Mouse (Mus musculus): ENCODE measurements around the gene Dock6. TPM values are rescaled to one million over a fixed set of nuclear protein-coding genes. Genes with fewer than 3 reads are reported as not detected.

The Dock6 gene
- polyA plus RNA-seq, 1 experiment from 2014 or later, result 50.3 TPM

- no peaks in the 10 kb centered on the region for H3K27me3 ChIP-seq (replicated peaks)
- H3K4me1 ChIP-seq, result peaks cover 63% of the 10 kb centered on the region
- H3K27ac ChIP-seq (replicated peaks), result peak overlapping the region; percentile 63
- 69% methylated on average over 13 of the region's 13 CpGs for WGBS
- ATAC-seq (ENCODE audit: extremely low read depth, insufficient number of reproducible peaks, low FRiP score, low TSS enrichment), result no peak
- no peak overlapping the region for H3K4me2 ChIP-seq
- no peak overlapping the region for H3K9ac ChIP-seq
- no peak overlapping the region for H3K4me3 ChIP-seq
- no peaks in the 10 kb centered on the region for H3K9me3 ChIP-seq
- H3K36me3 ChIP-seq, result peaks cover 31% of the 10 kb centered on the region
Measured at GRCm38 (mm10) chr9:21754516-21755321, 97.7 kb downstream of the Dock6 start.

DNA sequence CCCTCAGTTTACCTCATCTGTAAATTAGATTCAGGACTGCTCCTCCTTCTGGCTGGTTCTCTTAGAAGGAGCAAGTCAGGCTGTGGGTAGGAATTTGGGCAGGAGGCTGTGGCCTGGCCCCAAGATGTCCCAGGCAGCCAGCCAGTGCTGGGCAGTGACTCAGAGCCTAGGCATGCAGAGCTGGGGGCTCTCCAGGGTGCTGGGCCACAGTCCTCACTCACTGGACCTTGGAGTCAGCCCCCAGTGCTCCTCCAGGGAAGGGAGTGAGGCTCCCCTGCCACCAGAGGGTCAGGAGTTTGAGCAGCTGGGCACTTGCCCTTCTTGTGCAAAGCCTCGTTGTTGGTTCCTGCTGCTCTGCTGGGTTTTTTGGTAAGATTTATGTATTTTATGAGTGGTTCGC, 98.4 kb downstream of the Dock6 start:
- Histone ChIP-seq H3K27me3 (replicated peaks) (no peaks in the 10 kb centered on the region), H3K36me3 (peaks cover 38% of the 10 kb centered on the region), H3K9ac (no peak overlapping the region), H3K4me3 (no peak overlapping the region), H3K27ac (replicated peaks) (peak overlapping the region; percentile 63), H3K9me3 (no peaks in the 10 kb centered on the region), H3K4me1 (peaks cover 61% of the 10 kb centered on the region), H3K4me2 (no peak overlapping the region)
- 53% methylated on average over 2 of the region's 2 CpGs for whole genome bisulfite sequencing
- ATAC-seq (ENCODE audit: extremely low read depth, insufficient number of reproducible peaks, low FRiP score, low TSS enrichment), result peak; percentile 30; the same call in 1 of the 2 replicates

DNA sequence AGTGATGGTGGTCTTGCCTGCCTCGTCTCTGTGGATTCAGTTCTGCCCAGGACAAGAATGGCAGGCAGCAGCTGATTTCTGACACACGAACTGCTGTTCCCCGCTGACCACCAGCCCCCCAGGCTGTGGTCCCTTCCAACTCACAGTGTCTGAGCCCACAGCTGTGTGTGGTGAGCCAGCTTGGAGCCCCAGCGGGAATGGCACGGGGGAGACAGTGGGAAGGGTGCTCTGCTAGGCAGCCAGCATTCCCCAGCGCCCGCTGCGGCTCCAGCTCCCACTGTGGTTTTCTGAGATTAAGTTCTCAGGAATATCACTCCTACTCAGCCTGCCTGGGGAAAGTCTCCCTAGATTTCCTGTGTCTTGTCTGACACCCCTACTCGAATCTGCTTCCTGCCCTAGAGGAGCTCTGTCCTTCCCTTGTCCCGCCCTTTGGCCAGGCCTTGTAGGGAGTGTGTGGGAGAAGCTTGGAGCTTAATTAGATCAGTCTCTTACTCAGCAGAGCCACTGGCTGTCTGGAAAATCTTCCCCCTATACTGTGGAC, 100.1 kb downstream of the Dock6 start:
- Histone ChIP-seq H3K4me1 (peaks cover 69% of the 10 kb centered on the region), H3K36me3 (peaks cover 45% of the 10 kb centered on the region), H3K4me3 (no peak overlapping the region), H3K27me3 (replicated peaks) (no peaks in the 10 kb centered on the region), H3K27ac (replicated peaks) (peak overlapping the region; percentile 78), H3K9me3 (no peaks in the 10 kb centered on the region), H3K9ac (peak overlapping the region; percentile 48; the same call in 1 of the 2 replicates), H3K4me2 (peak overlapping the region; percentile 18)
- WGBS, result 25% methylated on average over 10 of the region's 10 CpGs
- no peak for ATAC-seq (ENCODE audit: extremely low read depth, insufficient number of reproducible peaks, low FRiP score, low TSS enrichment)

DNA sequence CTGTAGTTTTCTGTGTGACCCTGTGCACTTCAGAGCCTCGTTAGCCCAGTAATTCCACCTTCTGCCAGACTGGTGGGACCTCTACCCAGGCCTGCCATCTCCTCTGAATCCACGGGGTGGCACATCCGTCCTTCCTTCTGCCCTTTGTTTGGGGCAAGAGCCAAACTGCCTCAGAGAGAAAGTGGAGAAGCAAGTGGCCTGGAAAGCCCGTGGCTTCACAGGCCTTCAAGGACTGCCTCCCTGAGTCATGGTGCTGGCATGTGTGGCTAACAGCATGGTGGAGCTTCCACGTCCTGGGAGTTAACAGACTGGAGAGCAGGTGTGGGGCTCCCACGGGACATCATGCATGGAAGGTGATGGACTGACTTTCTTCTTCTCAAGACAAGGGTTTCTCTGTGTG, 101.1 kb downstream of the Dock6 start:
- Histone ChIP-seq H3K4me1 (peaks cover 73% of the 10 kb centered on the region), H3K4me3 (no peak overlapping the region), H3K9ac (0 out of 2 replicates have a peak overlapping the region, but pooled peaks have one; percentile 40), H3K4me2 (no peak overlapping the region), H3K36me3 (peaks cover 45% of the 10 kb centered on the region), H3K27me3 (replicated peaks) (no peaks in the 10 kb centered on the region), H3K27ac (replicated peaks) (0 out of 2 replicates have a peak overlapping the region, but pooled peaks have one; percentile 29), H3K9me3 (no peaks in the 10 kb centered on the region)
- no peak for ATAC-seq (ENCODE audit: extremely low read depth, insufficient number of reproducible peaks, low FRiP score, low TSS enrichment)
- 57% methylated on average over 6 of the region's 6 CpGs for WGBS

DNA sequence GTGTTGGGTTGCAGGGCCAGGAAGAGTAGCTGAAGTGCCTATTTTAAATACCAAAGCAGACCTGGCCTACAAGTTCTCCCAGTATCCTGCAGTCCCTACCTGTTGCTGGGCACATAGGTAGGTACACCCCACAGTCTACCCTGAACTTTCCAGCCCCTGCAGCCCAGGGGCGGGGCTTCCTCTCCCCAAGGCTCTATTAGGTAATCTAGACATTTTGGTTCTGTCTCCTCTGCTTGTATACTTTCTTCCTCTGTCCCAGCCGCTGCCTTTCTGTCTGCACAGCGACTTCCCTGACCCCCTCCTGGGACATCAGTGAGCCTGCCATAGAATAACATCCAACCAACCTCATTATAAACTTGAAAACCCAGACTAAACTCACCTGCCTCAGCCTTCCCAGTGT, 102.1 kb downstream of the Dock6 start:
- Histone ChIP-seq H3K27ac (replicated peaks) (no peak overlapping the region), H3K4me1 (peaks cover 73% of the 10 kb centered on the region), H3K4me3 (no peak overlapping the region), H3K9me3 (no peaks in the 10 kb centered on the region), H3K36me3 (peaks cover 47% of the 10 kb centered on the region), H3K27me3 (replicated peaks) (no peaks in the 10 kb centered on the region), H3K9ac (no peak overlapping the region), H3K4me2 (no peak overlapping the region)
- WGBS, result 76% methylated on average over 3 of the region's 3 CpGs
- ATAC-seq (ENCODE audit: extremely low read depth, insufficient number of reproducible peaks, low FRiP score, low TSS enrichment), result no peak

Small RNA genes within 50 kb of the gene (microRNA-seq; reads per million reads assigned to microRNA genes)
- gene Mir7083, result 14.5 reads per million, percentile 30 among the genes with 10 or more reads in this experiment

Other genes with a start within 250 kb of the Dock6 start
- 56.1 and 57.9 TPM in 2 replicates for gene Smarca4, start 236.5 kb downstream of the Dock6 start, polyA plus RNA-seq (2015; fragmentation: Nextera tagmentation; extraction: Ambion mirVana)
- gene Ldlr, start 129.2 kb downstream of the Dock6 start, polyA plus RNA-seq (2015; fragmentation: Nextera tagmentation; extraction: Ambion mirVana), result 18.9 and 20.4 TPM in 2 replicates
- gene Spc24, start 92.3 kb downstream of the Dock6 start, polyA plus RNA-seq (2015; fragmentation: Nextera tagmentation; extraction: Ambion mirVana), result 84.8 and 96.7 TPM in 2 replicates
- gene Kank2, start 53.9 kb downstream of the Dock6 start, polyA plus RNA-seq (2015; fragmentation: Nextera tagmentation; extraction: Ambion mirVana), result 16.0 and 16.9 TPM in 2 replicates
- gene Angptl8, start 17.1 kb downstream of the Dock6 start, polyA plus RNA-seq (2015; fragmentation: Nextera tagmentation; extraction: Ambion mirVana), result 1.6 and 2.3 TPM in 2 replicates
- gene Rab3d, start 65.6 kb upstream of the Dock6 start, polyA plus RNA-seq (2015; fragmentation: Nextera tagmentation; extraction: Ambion mirVana), result 8.5 and 9.2 TPM in 2 replicates
- gene Ccdc159, start 74.8 kb upstream of the Dock6 start, polyA plus RNA-seq (2015; fragmentation: Nextera tagmentation; extraction: Ambion mirVana), result 2.6 and 3.2 TPM in 2 replicates
- 41.5 and 47.8 TPM in 2 replicates for gene Tmem205, start 74.9 kb upstream of the Dock6 start, polyA plus RNA-seq (2015; fragmentation: Nextera tagmentation; extraction: Ambion mirVana)
- gene Plppr2, start 84.4 kb upstream of the Dock6 start, polyA plus RNA-seq (2015; fragmentation: Nextera tagmentation; extraction: Ambion mirVana), result 5.1 and 5.2 TPM in 2 replicates
- 5.1 and 5.7 TPM in 2 replicates for gene Swsap1, start 103.1 kb upstream of the Dock6 start, polyA plus RNA-seq (2015; fragmentation: Nextera tagmentation; extraction: Ambion mirVana)
- gene Epor, start 110.9 kb upstream of the Dock6 start, polyA plus RNA-seq (2015; fragmentation: Nextera tagmentation; extraction: Ambion mirVana), result 7.3 and 8.5 TPM in 2 replicates
- gene Rgl3, start 136.8 kb upstream of the Dock6 start, polyA plus RNA-seq (2015; fragmentation: Nextera tagmentation; extraction: Ambion mirVana), result 0.68 and 0.71 TPM in 2 replicates
- gene Ccdc151, start 150.0 kb upstream of the Dock6 start, polyA plus RNA-seq (2015; fragmentation: Nextera tagmentation; extraction: Ambion mirVana), result 0.22 and 0.36 TPM in 2 replicates
- gene Prkcsh, start 150.2 kb upstream of the Dock6 start, polyA plus RNA-seq (2015; fragmentation: Nextera tagmentation; extraction: Ambion mirVana), result 76.9 and 80.6 TPM in 2 replicates
- gene Elavl3, start 199.4 kb upstream of the Dock6 start, polyA plus RNA-seq (2015; fragmentation: Nextera tagmentation; extraction: Ambion mirVana), result 0.28 and 0.41 TPM in 2 replicates
- not detected in 2 replicates for gene Gm49318, start 218.6 kb upstream of the Dock6 start, polyA plus RNA-seq (2015; fragmentation: Nextera tagmentation; extraction: Ambion mirVana)
- 9.5 TPM in 2 replicates for gene Zfp653, start 218.7 kb upstream of the Dock6 start, polyA plus RNA-seq (2015; fragmentation: Nextera tagmentation; extraction: Ambion mirVana)
- 49.5 and 53.7 TPM in 2 replicates for gene Ecsit, start 232.8 kb upstream of the Dock6 start, polyA plus RNA-seq (2015; fragmentation: Nextera tagmentation; extraction: Ambion mirVana)
- 250 and 292 TPM in 2 replicates for gene Cnn1, start 246.6 kb upstream of the Dock6 start, polyA plus RNA-seq (2015; fragmentation: Nextera tagmentation; extraction: Ambion mirVana)

All from heart, embryonic 13.5 days (tissue).